Mouse (Mus musculus): Measurements from ENCODE around the gene Ifitm5.

- TF ChIP-seq GATA1 (IDR thresholded peaks at IDR 0.05; ENCODE audit: low read length) (no peak), TAL1 (IDR thresholded peaks at IDR 0.05; ENCODE audit: low read length) (no peak)
These were observed 44.4 kb downstream of the Ifitm5 start for GRCm38 (mm10) chr7:140905642-140906081.
